In genomic region chr2:80447291-80447791, GRCm38 (mm10) we compare ENCODE assay signal across 9 mouse cellular contexts. TPM values are rescaled to one million over a fixed set of nuclear protein-coding genes. Genes with fewer than 3 reads are reported as not detected.
A peak's percentile ranks its signal among the peaks of the same experiment; 100 is the strongest.
DNase-seq lines count a peak whose midpoint lies in the region; ATAC-seq and TF ChIP-seq lines count a peak whose summit lies in the region.
"Had no signal": no experiment of that assay in that cellular context is flagged by ENCODE, and none has a peak within 500 bp of the region (broad histone marks: within the 10 kb centered on the region; RNA-seq: fewer than 3 reads in every experiment).

Gene Frzb (minus strand): TSS chr2:80447625.

- peak within 1 kb of the TSS; percentile 79 for H3K4me2 ChIP-seq in liver, embryonic 11.5 days
- peak within 1 kb of the TSS; percentile 99 for H3K4me2 ChIP-seq in myocyte (ENCODE audit: low read depth)

- no peak for TF ChIP-seq POLR2A in myocyte (IDR thresholded peaks at IDR 0.05; ENCODE audit: insufficient read length, low read depth)

- peaks cover 4% of the 10 kb centered on the region; the same call in 1 of the 2 replicates for H3K4me1 ChIP-seq in liver, embryonic 11.5 days (replicated peaks; ENCODE audit: control insufficient read depth, insufficient read depth, low read length)

- peak; percentile 16 to 21 for DNase-seq in left cerebral cortex, adult 2 months (ENCODE audit: extremely low spot score in 1 of 2, low spot score in 2 of 2)
- no peak for DNase-seq in left cerebral cortex, adult 11 months (ENCODE audit: low spot score)
- peak; percentile 90 for DNase-seq in embryo, embryonic 11 days
- peak; percentile 53 to 57 for DNase-seq in heart, adult 9 months (ENCODE audit: low spot score in 2 of 2)
- DNase-seq in kidney, adult 8-10 months = peak; percentile 44 to 71
- peak; percentile 53 for DNase-seq in liver, embryonic 11.5 days (ENCODE audit: low spot score)
- peak; percentile 17 for DNase-seq in urinary bladder, postnatal 25 days (ENCODE audit: low spot score)

- peak within 1 kb of the TSS; percentile 48 for H3K27ac ChIP-seq in left cerebral cortex, adult 2 months
- no peak within 1 kb of the TSS for H3K27ac ChIP-seq in liver, embryonic 11.5 days (ENCODE audit: low read depth, low read length)

- ATAC-seq in liver, embryonic 11.5 days (replicated peaks; ENCODE audit: low FRiP score) = peak; percentile 35; the same call in 1 of the 2 replicates

- H3ac ChIP-seq in myocyte (ENCODE audit: control insufficient read depth, insufficient read length) = no peak within 1 kb of the TSS

- no peaks in the 10 kb centered on the region for H3K36me3 ChIP-seq in liver, embryonic 11.5 days (ENCODE audit: control insufficient read depth, insufficient read depth, low read length)
- no peaks in the 10 kb centered on the region for H3K36me3 ChIP-seq in myocyte (ENCODE audit: control insufficient read depth, insufficient read depth)

- TF ChIP-seq CTCF in left cerebral cortex, adult 2 months (IDR thresholded peaks at IDR 0.05) = no peak

- no peaks in the 10 kb centered on the region for H3K79me2 ChIP-seq in myocyte (ENCODE audit: control insufficient read depth, insufficient read depth)

- H3K9ac ChIP-seq in liver, embryonic 11.5 days (ENCODE audit: low read depth, low read length) = peak within 1 kb of the TSS; percentile 46

- H3K9me3 ChIP-seq in liver, embryonic 11.5 days (ENCODE audit: control insufficient read depth, low read length) = no peaks in the 10 kb centered on the region

- H3K27me3 ChIP-seq in liver, embryonic 11.5 days (replicated peaks; ENCODE audit: control insufficient read depth, insufficient read depth, low read length) = peaks cover 40% of the 10 kb centered on the region
- H3K27me3 ChIP-seq in myocyte (ENCODE audit: control insufficient read depth, insufficient read depth, insufficient read length) = peaks cover 8% of the 10 kb centered on the region

- peak within 1 kb of the TSS; percentile 52 for H3K4me3 ChIP-seq in left cerebral cortex, adult 2 months
- H3K4me3 ChIP-seq in liver, embryonic 11.5 days (ENCODE audit: low read depth, low read length) = peak within 1 kb of the TSS; percentile 57
- peak within 1 kb of the TSS; percentile 30 for H3K4me3 ChIP-seq in myocyte

- WGBS in liver, embryonic 11.5 days = under 1% methylated on average over 29 of the region's 33 CpGs

- intact Hi-C loops in left cerebral cortex, adult 2 months (cut with DNase I) = no loop called here

TF ChIP-seq in myocyte, 11 proteins besides CTCF, POLR2A, EP300 and RAD21:
- TF ChIP-seq TCF12 (IDR thresholded peaks at IDR 0.05; ENCODE audit: insufficient read depth, poor library complexity, severe bottlenecking) (no peak), REST (IDR thresholded peaks at IDR 0.05; ENCODE audit: insufficient read depth, insufficient read length) (no peak), E2F4 (IDR thresholded peaks at IDR 0.05; ENCODE audit: insufficient read depth) (no peak), MYOG (IDR thresholded peaks at IDR 0.05; ENCODE audit: control insufficient read depth in 1 of 3, insufficient read depth in 1 of 3, insufficient read length in 2 of 3, low read depth in 2 of 3) (no peak), TCF3 (IDR thresholded peaks at IDR 0.05; ENCODE audit: insufficient read length, low read depth) (no peak)

RNA-seq across cellular contexts. Expression of gene Frzb, which starts in this region (rescaled TPM):
- 10 to 100 TPM; 28.3 to 29.8 TPM for total RNA-seq in left cerebral cortex, adult 2 months (2021)
- 1.8 and 4.1 TPM in 2 replicates for polyA plus RNA-seq in liver, embryonic 11.5 days (2014; fragmentation: Nextera tagmentation; extraction: Ambion mirVana)
- polyA plus RNA-seq in myocyte (2012; fragmentation: generic; extraction: Trizol) = 0.06 TPM
- total RNA-seq: MEL had no signal
